Mouse (Mus musculus) midbrain, embryonic 15.5 days (tissue): ENCODE data around the gene Pid1. TPM values are rescaled to one million over a fixed set of nuclear protein-coding genes. Genes with fewer than 3 reads are reported as not detected.

Experiments used
- ATAC-seq: fragments of 200-750 bp; cut with Nextera tagmentation; replicated peaks from 2 replicates; pipeline ENCODE4 v1.8.0; 2017; ENCODE audit warnings: moderate TSS enrichment
- H3K27ac ChIP-seq: fragments of 300-500 bp; sonication (generic); 2 replicates; pipeline ENCODE4 v1.5.1; 2015; ENCODE audit warnings: mild to moderate bottlenecking, inconsistent platforms
- H3K27me3 ChIP-seq: fragments of 300-500 bp; sonication (generic); replicated peaks from 2 replicates; pipeline ENCODE4 v1.6.1; 2015; ENCODE audit warnings: inconsistent platforms
- H3K36me3 ChIP-seq: fragments of 300-500 bp; sonication (generic); replicated peaks from 2 replicates; pipeline ENCODE4 v1.6.1; 2015; ENCODE audit warnings: inconsistent platforms
- H3K4me1 ChIP-seq: fragments of 300-500 bp; sonication (generic); 2 replicates; pipeline ENCODE4 v1.6.1; 2015; ENCODE audit warnings: inconsistent platforms
- H3K4me2 ChIP-seq: fragments of 300-500 bp; sonication (generic); 2 replicates; pipeline ENCODE4 v1.6.1; 2015; ENCODE audit warnings: inconsistent platforms, mild to moderate bottlenecking, moderate library complexity
- H3K4me3 ChIP-seq: fragments of 300-500 bp; sonication (generic); 2 replicates; pipeline ENCODE4 v1.5.1; 2015; ENCODE audit warnings: mild to moderate bottlenecking, inconsistent platforms
- H3K9ac ChIP-seq: fragments of 300-500 bp; sonication (generic); 2 replicates; pipeline ENCODE4 v1.6.1; 2015; ENCODE audit warnings: mild to moderate bottlenecking, inconsistent platforms
- H3K9me3 ChIP-seq: fragments of 300-500 bp; sonication (generic); 2 replicates; pipeline ENCODE4 v1.6.1; 2016; ENCODE audit warnings: inconsistent platforms
- WGBS: fragments of 180-500 bp; shearing (Covaris S2); methylation state at CpG from one replicate; pipeline ENCODE4 v1.1.7; 2015; ENCODE audit warnings: mixed read lengths; 5-methylcytosine and 5-hydroxymethylcytosine counted together
- polyA plus RNA-seq: library from polyadenylated mRNA; unstranded; fragments of >200 nt; fragmentation: Nextera tagmentation; extraction: Ambion mirVana; gene quantifications from 2 replicates; pipeline ENCODE4 v1.2.1, GENCODE M21; 2015

Pid1 gene
- polyA plus RNA-seq, 1 experiment from 2014 or later = 88.1 TPM

- Histone ChIP-seq H3K4me3 (no peak overlapping the region), H3K9me3 (no peaks in the 10 kb centered on the region), H3K4me2 (no peak overlapping the region), H3K4me1 (no peaks in the 10 kb centered on the region), H3K9ac (no peak overlapping the region), H3K27me3 (no peaks in the 10 kb centered on the region), H3K36me3 (no peaks in the 10 kb centered on the region), H3K27ac (no peak overlapping the region)
- ATAC-seq = no peak
- WGBS = 93% methylated on average over 1 of the region's 1 CpGs
These were observed 232.2 kb downstream of the Pid1 start for GRCm38 (mm10) chr1:84131799-84132198.

GRCm38 (mm10) chr1:84128510-84128909 lies 235.5 kb downstream of the Pid1 start:
- Histone ChIP-seq H3K9ac (no peak overlapping the region), H3K27ac (no peak overlapping the region), H3K27me3 (no peaks in the 10 kb centered on the region), H3K4me3 (no peak overlapping the region), H3K9me3 (no peaks in the 10 kb centered on the region), H3K36me3 (no peaks in the 10 kb centered on the region), H3K4me1 (no peaks in the 10 kb centered on the region), H3K4me2 (no peak overlapping the region)
- 69% methylated on average over 4 of the region's 4 CpGs for WGBS
- 0 out of 2 replicates have a peak, but pooled peaks have one; percentile 54 for ATAC-seq

GRCm38 (mm10) chr1:84119306-84119705 lies 244.7 kb downstream of the Pid1 start:
- WGBS = 84% methylated on average over 2 of the region's 2 CpGs
- Histone ChIP-seq H3K27me3 (no peaks in the 10 kb centered on the region), H3K9me3 (no peaks in the 10 kb centered on the region), H3K4me3 (no peak overlapping the region), H3K27ac (no peak overlapping the region), H3K4me2 (no peak overlapping the region), H3K4me1 (no peaks in the 10 kb centered on the region), H3K36me3 (no peaks in the 10 kb centered on the region), H3K9ac (no peak overlapping the region)
- ATAC-seq = no peak

- Histone ChIP-seq H3K9me3 (no peaks in the 10 kb centered on the region), H3K4me2 (no peak overlapping the region), H3K4me3 (no peak overlapping the region), H3K9ac (no peak overlapping the region), H3K27ac (no peak overlapping the region), H3K36me3 (no peaks in the 10 kb centered on the region), H3K27me3 (no peaks in the 10 kb centered on the region), H3K4me1 (no peaks in the 10 kb centered on the region)
- no peak for ATAC-seq
- 83% methylated on average over 4 of the region's 4 CpGs for WGBS
These were observed 257.2 kb downstream of the Pid1 start for GRCm38 (mm10) chr1:84106756-84107155.

- Histone ChIP-seq H3K4me2 (no peak overlapping the region), H3K4me1 (no peaks in the 10 kb centered on the region), H3K4me3 (no peak overlapping the region), H3K27ac (no peak overlapping the region), H3K36me3 (0 out of 2 replicates have a peak, but pooled peaks cover 3% of the 10 kb centered on the region), H3K27me3 (no peaks in the 10 kb centered on the region), H3K9ac (no peak overlapping the region), H3K9me3 (no peaks in the 10 kb centered on the region)
- WGBS = 80% methylated on average over 2 of the region's 2 CpGs
- ATAC-seq = no peak
These were observed 261.9 kb downstream of the Pid1 start for GRCm38 (mm10) chr1:84102052-84102451.

GRCm38 (mm10) chr1:84097398-84097797 lies 266.6 kb downstream of the Pid1 start:
- Histone ChIP-seq H3K27ac (no peak overlapping the region), H3K4me1 (no peaks in the 10 kb centered on the region), H3K4me3 (no peak overlapping the region), H3K9me3 (no peaks in the 10 kb centered on the region), H3K4me2 (no peak overlapping the region), H3K36me3 (0 out of 2 replicates have a peak, but pooled peaks cover 3% of the 10 kb centered on the region), H3K27me3 (no peaks in the 10 kb centered on the region), H3K9ac (no peak overlapping the region)
- ATAC-seq = no peak

GRCm38 (mm10) chr1:84093291-84093690 lies 270.7 kb downstream of the Pid1 start:
- no peak overlapping the region for H3K4me2 ChIP-seq
- ATAC-seq = 0 out of 2 replicates have a peak, but pooled peaks have one; percentile 11
- no peak overlapping the region for H3K4me3 ChIP-seq
- H3K27me3 ChIP-seq = no peaks in the 10 kb centered on the region
- 59% methylated on average over 2 of the region's 2 CpGs for WGBS
- H3K4me1 ChIP-seq = no peaks in the 10 kb centered on the region
- no peaks in the 10 kb centered on the region for H3K9me3 ChIP-seq
- no peak overlapping the region for H3K27ac ChIP-seq
- no peaks in the 10 kb centered on the region for H3K36me3 ChIP-seq
- H3K9ac ChIP-seq = no peak overlapping the region

- Histone ChIP-seq H3K36me3 (no peaks in the 10 kb centered on the region), H3K4me2 (no peak overlapping the region), H3K4me1 (no peaks in the 10 kb centered on the region), H3K27me3 (no peaks in the 10 kb centered on the region), H3K9ac (no peak overlapping the region), H3K9me3 (no peaks in the 10 kb centered on the region), H3K27ac (no peak overlapping the region), H3K4me3 (no peak overlapping the region)
- ATAC-seq = no peak
- 81% methylated on average over 2 of the region's 2 CpGs for WGBS
These were observed 274.3 kb downstream of the Pid1 start for GRCm38 (mm10) chr1:84089664-84090063.

- no peak overlapping the region for H3K4me3 ChIP-seq
- no peak for ATAC-seq
- H3K27me3 ChIP-seq = no peaks in the 10 kb centered on the region
- WGBS = 75% methylated on average over 2 of the region's 2 CpGs
- no peak overlapping the region for H3K4me2 ChIP-seq
- H3K9me3 ChIP-seq = no peaks in the 10 kb centered on the region
- no peaks in the 10 kb centered on the region for H3K4me1 ChIP-seq
- no peaks in the 10 kb centered on the region for H3K36me3 ChIP-seq
- H3K27ac ChIP-seq = no peak overlapping the region
- H3K9ac ChIP-seq = no peak overlapping the region
These were observed 276.0 kb downstream of the Pid1 start for GRCm38 (mm10) chr1:84087957-84088356.

- Histone ChIP-seq H3K27ac (no peak overlapping the region), H3K9ac (no peak overlapping the region), H3K4me1 (no peaks in the 10 kb centered on the region), H3K4me3 (no peak overlapping the region), H3K36me3 (no peaks in the 10 kb centered on the region), H3K27me3 (no peaks in the 10 kb centered on the region), H3K4me2 (no peak overlapping the region), H3K9me3 (no peaks in the 10 kb centered on the region)
- ATAC-seq = no peak
- 68% methylated on average over 6 of the region's 6 CpGs for WGBS
These were observed 276.7 kb downstream of the Pid1 start for GRCm38 (mm10) chr1:84087325-84087724.

GRCm38 (mm10) chr1:84086486-84086885 lies 277.5 kb downstream of the Pid1 start:
- Histone ChIP-seq H3K9me3 (no peaks in the 10 kb centered on the region), H3K27me3 (no peaks in the 10 kb centered on the region), H3K36me3 (no peaks in the 10 kb centered on the region), H3K9ac (no peak overlapping the region), H3K4me2 (no peak overlapping the region), H3K27ac (no peak overlapping the region), H3K4me1 (no peaks in the 10 kb centered on the region), H3K4me3 (no peak overlapping the region)
- 48% methylated on average over 1 of the region's 1 CpGs for WGBS
- no peak for ATAC-seq

- no peak for ATAC-seq
- no peaks in the 10 kb centered on the region for H3K36me3 ChIP-seq
- H3K4me2 ChIP-seq = no peak overlapping the region
- H3K4me3 ChIP-seq = no peak overlapping the region
- no peak overlapping the region for H3K27ac ChIP-seq
- WGBS = 93% methylated on average over 3 of the region's 3 CpGs
- H3K27me3 ChIP-seq = no peaks in the 10 kb centered on the region
- H3K9me3 ChIP-seq = no peaks in the 10 kb centered on the region
- no peaks in the 10 kb centered on the region for H3K4me1 ChIP-seq
- H3K9ac ChIP-seq = no peak overlapping the region
These were observed 278.6 kb downstream of the Pid1 start for GRCm38 (mm10) chr1:84085361-84085760.

- 54% methylated on average over 8 of the region's 8 CpGs for WGBS
- H3K4me3 ChIP-seq = no peak overlapping the region
- H3K4me2 ChIP-seq = no peak overlapping the region
- H3K36me3 ChIP-seq = no peaks in the 10 kb centered on the region
- no peaks in the 10 kb centered on the region for H3K9me3 ChIP-seq
- 0 out of 2 replicates have a peak, but pooled peaks have one; percentile 32 for ATAC-seq
- no peak overlapping the region for H3K27ac ChIP-seq
- H3K27me3 ChIP-seq = no peaks in the 10 kb centered on the region
- 0 out of 2 replicates have a peak, but pooled peaks cover 5% of the 10 kb centered on the region for H3K4me1 ChIP-seq
- no peak overlapping the region for H3K9ac ChIP-seq
These were observed 284.4 kb downstream of the Pid1 start for GRCm38 (mm10) chr1:84079566-84079965.
